Mouse (Mus musculus) MEL (cell line): ENCODE results near the gene Rmnd1. TPM values are rescaled to one million over a fixed set of nuclear protein-coding genes. Genes with fewer than 3 reads are reported as not detected.

Experiments used
- DNase-seq: peaks from one replicate; pipeline ENCODE4 v3.0.0; 2011; ENCODE audit warnings: low read depth, low spot score
- H3K27ac ChIP-seq: 2 replicates; pipeline ENCODE4 v1.5.1; 2012; ENCODE audit warnings: low read depth, mild to moderate bottlenecking, control low read depth, low read length, moderate library complexity; ENCODE audit not compliant: control insufficient read depth
- H3K27me3 ChIP-seq, 2 experiments: fragments of 150-350 bp in 1 of 2; sonication (generic) in 1 of 2; 2 replicates each; pipeline ENCODE4 v1.6.1; 2012; ENCODE audit warnings: low read length in 2 of 2, mild to moderate bottlenecking in 2 of 2, improper control_type of control experiment in 1 of 2, moderate library complexity in 1 of 2; ENCODE audit not compliant: insufficient read depth in 2 of 2, control insufficient read depth in 1 of 2
- H3K36me3 ChIP-seq, 2 experiments: 2 replicates each; pipeline ENCODE4 v1.6.1; 2012 to 2014; ENCODE audit warnings: low read length in 2 of 2, improper control_type of control experiment in 1 of 2, inconsistent platforms in 1 of 2, mild to moderate bottlenecking in 1 of 2; ENCODE audit not compliant: insufficient read depth in 2 of 2, control insufficient read depth in 1 of 2
- H3K4me1 ChIP-seq, 2 experiments: fragments of 150-350 bp in 1 of 2; sonication (generic) in 1 of 2; 2 replicates each; pipeline ENCODE4 v1.6.1; 2012; ENCODE audit warnings: low read length in 2 of 2, improper control_type of control experiment in 1 of 2, mild to moderate bottlenecking in 1 of 2; ENCODE audit not compliant: insufficient read depth in 2 of 2, control insufficient read depth in 1 of 2
- H3K4me3 ChIP-seq, 2 experiments: fragments of 150-350 bp in 1 of 2; sonication (generic) in 1 of 2; 2 replicates each; pipeline ENCODE4 v1.5.1; 2012; ENCODE audit warnings: low read depth in 2 of 2, low read length in 2 of 2, mild to moderate bottlenecking in 2 of 2, moderate library complexity in 2 of 2, control low read depth in 1 of 2, improper control_type of control experiment in 1 of 2; ENCODE audit not compliant: control insufficient read depth in 1 of 2, insufficient read depth in 1 of 2
- H3K79me2 ChIP-seq: 2 replicates; pipeline ENCODE4 v1.6.1; 2012; ENCODE audit warnings: mild to moderate bottlenecking, low read length, moderate library complexity; ENCODE audit not compliant: control insufficient read depth, poor library complexity, insufficient read depth
- H3K9ac ChIP-seq: 2 replicates; pipeline ENCODE4 v1.6.1; 2012; ENCODE audit warnings: low read depth, mild to moderate bottlenecking, control low read depth, low read length, moderate library complexity; ENCODE audit not compliant: control insufficient read depth, poor library complexity, severe bottlenecking
- H3K9me3 ChIP-seq: fragments of 150-350 bp; sonication (generic); replicated peaks from 2 replicates; pipeline ENCODE4 v1.6.1; 2012; ENCODE audit warnings: mild to moderate bottlenecking, low read length, improper control_type of control experiment, moderate library complexity; ENCODE audit not compliant: insufficient read depth
- E2F4 ChIP-seq: IDR thresholded peaks from 2 replicates; pipeline ENCODE4 v1.6.1; 2011; ENCODE audit warnings: low read depth, low read length, improper control_type of control experiment, borderline replicate concordance
- ELF1 ChIP-seq: IDR thresholded peaks from 2 replicates; pipeline ENCODE4 v1.6.1; 2014; ENCODE audit warnings: low read depth, mild to moderate bottlenecking, inconsistent platforms, low read length, improper control_type of control experiment, moderate library complexity
- EP300 ChIP-seq, 2 experiments: IDR thresholded peaks; 2 replicates each; pipeline ENCODE4 v1.6.1; 2011; ENCODE audit warnings: improper control_type of control experiment in 2 of 2, low read length in 2 of 2, low read depth in 1 of 2, mild to moderate bottlenecking in 1 of 2
- ETS1 ChIP-seq: IDR thresholded peaks from 2 replicates; pipeline ENCODE4 v1.6.1; 2012; ENCODE audit warnings: low read depth, mild to moderate bottlenecking, inconsistent platforms, low read length, improper control_type of control experiment, moderate library complexity
- JUND ChIP-seq: IDR thresholded peaks from 2 replicates; pipeline ENCODE4 v1.6.1; 2011; ENCODE audit warnings: low read depth, mild to moderate bottlenecking, improper control_type of control experiment, low read length
- MAFK ChIP-seq: IDR thresholded peaks from 2 replicates; pipeline ENCODE4 v1.6.1; 2011; ENCODE audit warnings: low read depth, mild to moderate bottlenecking, low read length, improper control_type of control experiment, borderline replicate concordance
- MEF2A ChIP-seq: IDR thresholded peaks from 2 replicates; pipeline ENCODE4 v1.6.1; 2014; ENCODE audit warnings: low read depth, mild to moderate bottlenecking, inconsistent platforms, low read length, improper control_type of control experiment; ENCODE audit not compliant: poor library complexity, insufficient replicate concordance, severe bottlenecking; ENCODE audit errors: extremely low read depth
- MYC ChIP-seq: IDR thresholded peaks from 2 replicates; pipeline ENCODE4 v1.6.1; 2011; ENCODE audit warnings: low read depth, mild to moderate bottlenecking, low read length, improper control_type of control experiment, moderate library complexity
- POLR2AphosphoS2 ChIP-seq: IDR thresholded peaks from 2 replicates; pipeline ENCODE4 v1.6.1; 2011; ENCODE audit warnings: low read length, improper control_type of control experiment
- POLR2AphosphoS5 ChIP-seq: IDR thresholded peaks from 2 replicates; pipeline ENCODE4 v1.6.1; 2012; ENCODE audit warnings: low read depth, borderline replicate concordance, mild to moderate bottlenecking, inconsistent platforms, low read length, moderate library complexity, mixed read lengths
- RAD21 ChIP-seq: IDR thresholded peaks from 2 replicates; pipeline ENCODE4 v1.6.1; 2011; ENCODE audit warnings: mild to moderate bottlenecking, low read depth, low read length, improper control_type of control experiment
- TBP ChIP-seq: IDR thresholded peaks from 2 replicates; pipeline ENCODE4 v1.8.0; 2011; ENCODE audit warnings: low read depth, low read length, improper control_type of control experiment
- TCF12 ChIP-seq: IDR thresholded peaks from 2 replicates; pipeline ENCODE4 v1.6.1; 2014; ENCODE audit warnings: low read depth, mild to moderate bottlenecking, inconsistent platforms, low read length, improper control_type of control experiment, moderate library complexity
- UBTF ChIP-seq: IDR thresholded peaks from 2 replicates; pipeline ENCODE4 v1.6.1; 2012; ENCODE audit warnings: low read depth, mild to moderate bottlenecking, inconsistent platforms, low read length, improper control_type of control experiment, moderate library complexity, borderline replicate concordance; ENCODE audit not compliant: insufficient read depth
- ZMIZ1 ChIP-seq: IDR thresholded peaks from 2 replicates; pipeline ENCODE4 v1.6.1; 2012; ENCODE audit warnings: low read depth, mild to moderate bottlenecking, inconsistent platforms, low read length, improper control_type of control experiment, moderate library complexity
- polyA plus RNA-seq, 2 experiments: library from polyadenylated mRNA; stranded (reverse) in 1 of 2; unstranded in 1 of 2; fragments of >175 nt in 1 of 2; fragments of >200 nt in 1 of 2; gene quantifications; 2 replicates each; pipeline versions ENCODE4 v1.2.1 to v1.2.4; 2012; ENCODE audit warnings: low replicate concordance in 2 of 2, low read depth in 1 of 2; ENCODE audit not compliant: insufficient read length in 2 of 2, insufficient read depth in 1 of 2, missing spikeins in 1 of 2
- total RNA-seq: library from RNA; depleted of rRNA; stranded (reverse); fragments of 300-350 nt; gene quantifications from 2 replicates; pipeline ENCODE4 v1.2.3, GENCODE M21; 2012

Rmnd1 gene
- total and polyA plus RNA-seq, 3 experiments: 38.8 to 39.6 TPM; not detected in 1

DNA sequence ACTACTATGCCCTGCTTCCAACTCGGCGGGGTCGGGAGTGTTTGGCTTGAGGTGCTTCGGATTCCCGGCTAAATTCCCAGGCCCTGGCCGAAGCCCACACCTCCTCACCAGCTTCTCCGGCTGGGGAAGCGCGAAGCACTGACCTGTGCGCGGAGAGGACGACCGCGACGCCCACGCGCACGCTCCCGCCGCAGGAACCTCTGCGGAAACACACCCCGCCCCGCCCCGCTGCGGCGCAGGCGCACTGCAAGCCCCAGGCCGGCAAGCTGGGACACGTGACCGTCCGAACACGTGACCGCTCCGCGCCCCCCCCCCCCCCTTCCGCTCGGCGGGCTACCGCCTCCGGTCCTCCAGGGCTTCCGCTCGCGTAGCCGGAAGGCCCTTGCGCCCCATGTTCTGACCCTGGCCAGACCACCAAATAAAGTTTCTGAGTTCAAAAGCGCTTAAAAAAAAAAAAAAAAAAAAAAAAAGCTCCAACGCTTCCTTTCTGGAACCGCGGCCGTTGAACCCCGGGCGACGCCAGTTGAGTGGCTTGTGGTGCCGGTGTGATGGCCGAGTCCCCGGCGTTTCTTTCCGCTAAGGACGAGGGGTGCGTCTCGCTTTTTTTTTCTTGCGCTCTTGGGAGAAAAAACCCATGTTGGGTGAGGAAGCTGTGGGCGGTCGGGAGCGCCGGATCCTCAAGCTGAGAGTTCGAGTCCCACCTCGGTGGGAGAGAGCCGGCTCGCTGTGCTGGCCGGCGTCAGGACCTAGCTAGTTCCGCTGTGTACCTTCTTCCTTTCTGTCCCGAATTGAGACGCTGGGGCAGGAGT, at the start of gene Rmnd1, which contains the start of gene Armt1 (continued):
- peak; percentile 83; the same call in 1 of the 2 replicates for TF ChIP-seq ZMIZ1
- TF ChIP-seq RAD21: no peak
- no peak for TF ChIP-seq MEF2A
- TF ChIP-seq EP300 (IDR thresholded peaks at IDR 0.05; ENCODE audit: low read depth in 1 of 2, low read length in 2 of 2): peak in 1 of 2 experiments; percentile 79; a peak in 2 of 4 replicates

DNA sequence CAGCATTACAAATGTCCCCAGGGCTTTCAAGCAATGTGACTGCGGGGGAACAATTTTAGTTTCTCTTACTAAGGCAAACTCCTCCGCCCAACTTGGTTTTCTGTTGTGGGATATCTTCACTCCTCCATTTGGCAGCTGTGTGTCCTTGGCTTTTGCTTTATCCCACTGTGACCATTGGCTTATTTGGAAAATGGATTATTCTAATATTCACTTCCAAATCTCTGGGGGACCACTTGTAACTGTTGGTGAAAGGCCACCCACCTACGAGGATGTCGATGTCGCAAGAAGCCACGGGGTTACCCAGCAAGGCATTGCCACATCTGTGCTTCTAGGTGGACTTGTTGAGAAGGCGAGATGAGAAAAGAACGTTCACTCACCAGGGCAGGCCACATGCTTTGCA, 49.5 kb upstream of the Rmnd1 start:
- no peak for TF ChIP-seq JUND
- no peak for TF ChIP-seq UBTF
- Histone ChIP-seq H3K79me2 (no peaks in the 10 kb centered on the region), H3K9ac (no peak overlapping the region), H3K27me3 (no peaks in the 10 kb centered on the region), H3K27ac (no peak overlapping the region), H3K4me3 (no peak overlapping the region), H3K4me1 (peaks cover 0 to 7% of the 10 kb centered on the region in 2 experiments; a peak in 1 of 4 replicates), H3K36me3 (peaks cover 0 to 7% of the 10 kb centered on the region in 2 experiments; a peak in 2 of 4 replicates), H3K9me3 (no peaks in the 10 kb centered on the region)
- no peak for DNase-seq

DNA sequence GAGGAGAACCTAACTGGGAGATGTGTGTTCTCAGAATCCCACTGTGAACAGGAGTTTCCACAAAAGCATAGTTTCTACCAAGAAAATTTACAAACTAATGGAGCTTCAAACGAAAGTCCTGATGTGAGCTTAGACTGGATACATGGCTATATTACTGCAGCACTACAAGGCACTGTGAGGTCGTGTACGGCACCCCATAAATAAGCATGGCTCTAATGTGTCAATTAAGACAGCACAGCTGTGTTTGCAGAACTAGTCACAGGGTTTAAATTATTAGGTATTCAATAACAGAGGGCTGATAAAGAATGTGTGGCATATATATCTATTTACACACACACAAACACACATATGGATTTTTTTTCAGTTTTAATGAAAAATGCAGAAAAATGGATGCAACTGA, 48.7 kb upstream of the Rmnd1 start:
- peaks cover 0 to 7% of the 10 kb centered on the region in 2 experiments; a peak in 2 of 4 replicates for H3K36me3 ChIP-seq
- no peak overlapping the region for H3K9ac ChIP-seq
- TF ChIP-seq TBP: no peak
- no peak for TF ChIP-seq TCF12
- TF ChIP-seq E2F4: no peak
- no peak for TF ChIP-seq RAD21
- no peak for TF ChIP-seq ELF1
- TF ChIP-seq POLR2AphosphoS5: no peak
- no peak for TF ChIP-seq MAFK
- TF ChIP-seq MYC: no peak
- no peak for TF ChIP-seq UBTF
- TF ChIP-seq POLR2AphosphoS2: no peak
- no peak for TF ChIP-seq ETS1
- peaks cover 0 to 7% of the 10 kb centered on the region in 2 experiments; a peak in 1 of 4 replicates for H3K4me1 ChIP-seq
- H3K27ac ChIP-seq: no peak overlapping the region
- no peaks in the 10 kb centered on the region for H3K27me3 ChIP-seq
- no peaks in the 10 kb centered on the region for H3K9me3 ChIP-seq
- no peak for DNase-seq
- no peak overlapping the region for H3K4me3 ChIP-seq
- no peaks in the 10 kb centered on the region for H3K79me2 ChIP-seq
